Mouse (Mus musculus): ENCODE measurements at regions not wholly inside any gene's neighbourhood (a gene's known extent, or its start where the extent isn't known, plus 50 kb on each side); places are given as distances from the start of the nearest gene placed in this dataset.

DNA sequence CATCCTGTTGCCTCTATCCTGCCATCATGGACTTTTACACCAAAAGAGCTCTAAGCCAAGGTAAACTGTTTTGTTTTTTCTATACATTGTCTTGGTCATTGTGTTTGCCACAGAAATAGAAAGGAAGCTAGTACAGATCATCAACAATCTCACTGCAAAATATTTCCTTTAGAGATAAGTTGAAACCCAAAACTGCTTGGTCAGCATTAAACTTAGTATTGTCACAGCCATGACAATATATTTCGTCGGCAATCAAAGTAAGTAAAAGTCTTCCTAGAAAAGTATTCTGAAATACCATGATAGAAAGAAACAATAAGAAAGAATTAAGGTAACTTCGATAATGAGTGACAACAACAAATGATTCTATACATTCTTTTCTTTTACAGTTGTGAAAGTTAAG lies 235.3 kb upstream of the Tmeff2 start:
- WGBS, result 91% methylated on average over 3 of the region's 3 CpGs
- Histone ChIP-seq H3K4me3 (ENCODE audit: low read depth, low read length) (no peak overlapping the region), H3K27me3 (replicated peaks; ENCODE audit: insufficient read depth, low read length) (no peaks in the 10 kb centered on the region), H3K9me3 (ENCODE audit: low read length) (no peaks in the 10 kb centered on the region), H3K36me3 (ENCODE audit: insufficient read depth, low read length) (no peaks in the 10 kb centered on the region), H3K9ac (replicated peaks; ENCODE audit: low read depth) (no peak overlapping the region), H3K4me2 (replicated peaks; ENCODE audit: low read depth, low read length) (no peak overlapping the region), H3K4me1 (ENCODE audit: insufficient read depth, low read depth, low read length) (no peaks in the 10 kb centered on the region), H3K27ac (ENCODE audit: low read length) (no peak overlapping the region)
- TF ChIP-seq CTCF (IDR thresholded peaks at IDR 0.05), result no peak
- no peak for TF ChIP-seq EP300 (IDR thresholded peaks at IDR 0.05)
- DNase-seq (ENCODE audit: low spot score) (no peak), ATAC-seq (no peak)

DNA sequence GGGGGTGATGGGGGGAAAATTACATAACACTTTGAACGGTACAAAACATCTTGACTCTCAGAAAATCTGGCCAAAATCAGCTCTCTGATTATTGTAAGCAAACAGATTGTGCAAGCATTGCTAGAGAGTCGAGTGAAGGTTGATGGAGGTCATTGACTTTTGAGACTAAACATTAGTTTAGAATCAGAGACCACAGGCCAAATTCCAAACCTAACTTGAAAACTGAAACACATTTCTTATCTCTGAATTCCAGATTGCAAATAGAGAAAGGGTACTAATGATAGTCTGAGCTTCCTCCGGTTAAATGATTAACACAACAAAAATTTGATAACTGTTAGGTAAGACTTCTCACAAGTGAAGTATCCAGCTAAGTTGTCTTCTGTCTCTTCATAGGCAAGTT lies 217.5 kb upstream of the Tmeff2 start:
- TF ChIP-seq CTCF (IDR thresholded peaks at IDR 0.05) (no peak), EP300 (IDR thresholded peaks at IDR 0.05) (no peak)
- no peak overlapping the region for H3K4me2 ChIP-seq (replicated peaks; ENCODE audit: low read depth, low read length)
- no peak overlapping the region for H3K9ac ChIP-seq (replicated peaks; ENCODE audit: low read depth)
- H3K4me1 ChIP-seq (ENCODE audit: insufficient read depth, low read depth, low read length), result no peaks in the 10 kb centered on the region
- no peaks in the 10 kb centered on the region for H3K9me3 ChIP-seq (ENCODE audit: low read length)
- H3K27me3 ChIP-seq (replicated peaks; ENCODE audit: insufficient read depth, low read length), result no peaks in the 10 kb centered on the region
- WGBS, result 22% methylated on average over 3 of the region's 3 CpGs
- H3K27ac ChIP-seq (ENCODE audit: low read length), result no peak overlapping the region
- ATAC-seq (no peak), DNase-seq (ENCODE audit: low spot score) (no peak)
- no peak overlapping the region for H3K4me3 ChIP-seq (ENCODE audit: low read depth, low read length)
- H3K36me3 ChIP-seq (ENCODE audit: insufficient read depth, low read length), result no peaks in the 10 kb centered on the region

- TF ChIP-seq CTCF (IDR thresholded peaks at IDR 0.05) (no peak), EP300 (IDR thresholded peaks at IDR 0.05) (no peak)
- H3K9me3 ChIP-seq (ENCODE audit: low read length), result no peaks in the 10 kb centered on the region
- ATAC-seq, result no peak
- no peak for DNase-seq (ENCODE audit: low spot score)
- no peak overlapping the region for H3K9ac ChIP-seq (replicated peaks; ENCODE audit: low read depth)
- no peaks in the 10 kb centered on the region for H3K36me3 ChIP-seq (ENCODE audit: insufficient read depth, low read length)
- 42% methylated on average over 2 of the region's 2 CpGs for WGBS
- H3K27ac ChIP-seq (ENCODE audit: low read length), result no peak overlapping the region
- no peak overlapping the region for H3K4me3 ChIP-seq (ENCODE audit: low read depth, low read length)
- no peaks in the 10 kb centered on the region for H3K4me1 ChIP-seq (ENCODE audit: insufficient read depth, low read depth, low read length)
- no peaks in the 10 kb centered on the region for H3K27me3 ChIP-seq (replicated peaks; ENCODE audit: insufficient read depth, low read length)
- no peak overlapping the region for H3K4me2 ChIP-seq (replicated peaks; ENCODE audit: low read depth, low read length)
These were observed 215.1 kb upstream of the Tmeff2 start for GRCm38 (mm10) chr1:50685361-50685760.

DNA sequence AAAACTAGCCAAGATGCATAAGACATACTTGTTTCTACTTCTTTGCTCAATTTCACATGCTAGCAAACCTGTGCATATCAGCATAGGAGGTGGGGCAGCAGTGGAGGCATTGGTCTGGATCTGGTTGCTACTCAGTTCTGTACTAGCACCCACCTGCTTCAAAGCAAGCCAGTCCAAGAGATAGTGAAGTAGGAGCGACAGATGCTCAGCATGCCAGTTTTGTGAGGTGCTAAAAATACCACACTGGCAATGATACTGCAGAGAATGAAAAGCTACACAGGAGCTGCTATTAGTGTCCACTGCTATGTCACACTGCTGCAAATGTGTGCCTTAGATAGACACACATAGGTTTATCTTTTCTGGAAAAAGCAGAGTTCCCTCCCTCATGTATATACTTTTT lies 203.5 kb upstream of the Tmeff2 start:
- H3K36me3 ChIP-seq (ENCODE audit: insufficient read depth, low read length), result no peaks in the 10 kb centered on the region
- no peak overlapping the region for H3K9ac ChIP-seq (replicated peaks; ENCODE audit: low read depth)
- H3K4me3 ChIP-seq (ENCODE audit: low read depth, low read length), result no peak overlapping the region
- no peaks in the 10 kb centered on the region for H3K27me3 ChIP-seq (replicated peaks; ENCODE audit: insufficient read depth, low read length)
- no peaks in the 10 kb centered on the region for H3K4me1 ChIP-seq (ENCODE audit: insufficient read depth, low read depth, low read length)
- DNase-seq (ENCODE audit: low spot score) (no peak), ATAC-seq (no peak)
- TF ChIP-seq CTCF (IDR thresholded peaks at IDR 0.05) (no peak), EP300 (IDR thresholded peaks at IDR 0.05) (no peak)
- H3K27ac ChIP-seq (ENCODE audit: low read length), result no peak overlapping the region
- H3K4me2 ChIP-seq (replicated peaks; ENCODE audit: low read depth, low read length), result no peak overlapping the region
- no peaks in the 10 kb centered on the region for H3K9me3 ChIP-seq (ENCODE audit: low read length)
- whole genome bisulfite sequencing, result 68% methylated on average over 1 of the region's 1 CpGs

GRCm38 (mm10) chr1:50697333-50698216 lies 202.9 kb upstream of the Tmeff2 start:
- ATAC-seq (no peak), DNase-seq (ENCODE audit: low spot score) (no peak)
- H3K4me3 ChIP-seq (ENCODE audit: low read depth, low read length), result no peak overlapping the region
- no peak overlapping the region for H3K9ac ChIP-seq (replicated peaks; ENCODE audit: low read depth)
- no peaks in the 10 kb centered on the region for H3K4me1 ChIP-seq (ENCODE audit: insufficient read depth, low read depth, low read length)
- H3K9me3 ChIP-seq (ENCODE audit: low read length), result no peaks in the 10 kb centered on the region
- no peak overlapping the region for H3K27ac ChIP-seq (ENCODE audit: low read length)
- no peak overlapping the region for H3K4me2 ChIP-seq (replicated peaks; ENCODE audit: low read depth, low read length)
- H3K27me3 ChIP-seq (replicated peaks; ENCODE audit: insufficient read depth, low read length), result no peaks in the 10 kb centered on the region
- H3K36me3 ChIP-seq (ENCODE audit: insufficient read depth, low read length), result no peaks in the 10 kb centered on the region
- WGBS, result 55% methylated on average over 7 of the region's 7 CpGs
- no peak for TF ChIP-seq EP300 (IDR thresholded peaks at IDR 0.05)
- no peak for TF ChIP-seq CTCF (IDR thresholded peaks at IDR 0.05)

DNA sequence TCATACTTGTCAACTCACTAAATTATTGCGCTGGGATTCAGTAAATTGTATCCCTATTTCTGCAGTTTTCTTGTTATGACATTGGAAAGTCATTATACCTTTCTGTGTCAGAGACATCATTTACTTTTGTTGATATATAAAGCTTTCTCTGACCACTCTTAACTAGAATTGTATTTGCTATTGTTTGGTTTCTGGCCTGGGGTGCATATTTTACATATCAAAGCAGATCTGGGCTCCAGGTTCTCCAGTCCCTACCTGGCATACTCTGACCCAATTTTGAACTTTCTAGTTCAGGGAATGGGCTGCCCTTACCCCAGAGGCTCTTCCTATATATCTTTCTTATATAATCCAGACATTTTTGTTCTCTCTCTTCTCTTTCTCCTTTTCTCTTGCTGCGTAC lies 195.8 kb upstream of the Tmeff2 start:
- no peak for TF ChIP-seq CTCF (IDR thresholded peaks at IDR 0.05)
- no peak for TF ChIP-seq EP300 (IDR thresholded peaks at IDR 0.05)
- H3K4me2 ChIP-seq (replicated peaks; ENCODE audit: low read depth, low read length), result no peak overlapping the region
- no peak for ATAC-seq
- no peak overlapping the region for H3K4me3 ChIP-seq (ENCODE audit: low read depth, low read length)
- no peak overlapping the region for H3K27ac ChIP-seq (ENCODE audit: low read length)
- WGBS, result 87% methylated on average over 2 of the region's 2 CpGs
- no peak for DNase-seq (ENCODE audit: low spot score)
- H3K9me3 ChIP-seq (ENCODE audit: low read length), result no peaks in the 10 kb centered on the region
- no peaks in the 10 kb centered on the region for H3K4me1 ChIP-seq (ENCODE audit: insufficient read depth, low read depth, low read length)
- H3K36me3 ChIP-seq (ENCODE audit: insufficient read depth, low read length), result no peaks in the 10 kb centered on the region
- H3K9ac ChIP-seq (replicated peaks; ENCODE audit: low read depth), result no peak overlapping the region
- H3K27me3 ChIP-seq (replicated peaks; ENCODE audit: insufficient read depth, low read length), result no peaks in the 10 kb centered on the region
